Mouse (Mus musculus): ENCODE data around the gene Nabp2. TPM values are rescaled to one million over a fixed set of nuclear protein-coding genes. Genes with fewer than 3 reads are reported as not detected.
A peak's percentile ranks its signal among the peaks of the same experiment; 100 is the strongest.

The Nabp2 gene
- polyA plus RNA-seq, 1 experiment from 2014 or later: 180 TPM

DNA sequence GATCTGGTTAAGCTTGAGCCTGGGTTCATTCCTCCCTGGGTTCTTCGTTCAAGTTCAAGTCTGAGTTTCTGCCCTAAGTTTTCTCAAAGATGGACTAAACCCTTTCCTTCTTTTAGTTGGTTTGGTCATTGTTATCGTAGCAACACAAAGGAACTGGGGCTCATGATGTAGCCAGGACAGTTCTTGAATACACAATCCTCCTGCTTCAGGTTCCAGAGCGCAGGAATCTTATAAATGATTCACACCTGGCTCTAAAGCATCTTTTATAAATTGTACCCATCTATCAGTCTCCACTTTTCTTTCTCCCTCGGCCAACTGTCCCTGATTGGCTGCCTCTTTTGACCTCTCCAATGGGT, 35.2 kb downstream of the Nabp2 start:
- Histone ChIP-seq H3K4me2 (ENCODE audit: low read length) (peak overlapping the region; percentile 61), H3K27ac (ENCODE audit: low read depth, low read length) (peak overlapping the region; percentile 94), H3K9ac (ENCODE audit: low read length) (peak overlapping the region; percentile 99), H3K27me3 (replicated peaks; ENCODE audit: control insufficient read depth, insufficient read depth, low read length) (no peaks in the 10 kb centered on the region), H3K9me3 (replicated peaks; ENCODE audit: control insufficient read depth, low read length) (no peaks in the 10 kb centered on the region), H3K4me1 (ENCODE audit: control insufficient read depth, insufficient read depth, low read length) (peaks cover 11% of the 10 kb centered on the region), H3K36me3 (ENCODE audit: control insufficient read depth, insufficient read depth, low read length) (peaks cover 28% of the 10 kb centered on the region), H3K4me3 (ENCODE audit: low read depth, low read length) (peak overlapping the region; percentile 99)
- no peak for DNase-seq (ENCODE audit: low spot score)
- ATAC-seq: no peak
- WGBS: 40% methylated on average over 4 of the region's 4 CpGs

DNA sequence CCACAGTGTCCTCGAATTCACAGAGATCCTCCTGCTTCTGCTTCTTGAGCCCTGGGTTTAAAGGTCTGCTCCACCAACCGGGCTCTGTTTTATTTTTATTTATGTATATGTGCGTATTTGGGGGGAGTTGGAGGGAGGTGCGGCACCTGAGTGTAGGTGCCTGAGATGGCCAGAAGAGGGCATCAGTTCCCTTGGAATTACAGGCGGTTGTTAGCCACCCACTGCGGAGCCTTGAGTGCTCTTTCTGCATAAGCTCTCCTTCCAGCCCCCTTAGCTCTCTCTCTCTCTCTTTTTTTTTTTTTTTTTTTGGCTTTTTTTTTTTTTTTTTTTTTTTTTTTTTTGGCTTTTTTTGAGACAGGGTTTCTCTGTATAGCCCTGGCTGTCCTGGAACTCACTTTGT, 36.9 kb downstream of the Nabp2 start:
- H3K4me3 ChIP-seq (ENCODE audit: low read depth, low read length): no peak overlapping the region
- peaks cover 12% of the 10 kb centered on the region for H3K36me3 ChIP-seq (ENCODE audit: control insufficient read depth, insufficient read depth, low read length)
- DNase-seq (ENCODE audit: low spot score) (no peak), ATAC-seq (no peak)
- WGBS: 77% methylated on average over 6 of the region's 6 CpGs
- H3K4me2 ChIP-seq (ENCODE audit: low read length): no peak overlapping the region
- no peaks in the 10 kb centered on the region for H3K27me3 ChIP-seq (replicated peaks; ENCODE audit: control insufficient read depth, insufficient read depth, low read length)
- H3K9ac ChIP-seq (ENCODE audit: low read length): no peak overlapping the region
- peaks cover 11% of the 10 kb centered on the region for H3K4me1 ChIP-seq (ENCODE audit: control insufficient read depth, insufficient read depth, low read length)
- H3K9me3 ChIP-seq (replicated peaks; ENCODE audit: control insufficient read depth, low read length): no peaks in the 10 kb centered on the region
- H3K27ac ChIP-seq (ENCODE audit: low read depth, low read length): no peak overlapping the region

- DNase-seq (ENCODE audit: low spot score) (no peak), ATAC-seq (no peak)
- Histone ChIP-seq H3K27ac (ENCODE audit: low read depth, low read length) (no peak overlapping the region), H3K27me3 (replicated peaks; ENCODE audit: control insufficient read depth, insufficient read depth, low read length) (no peaks in the 10 kb centered on the region), H3K4me3 (ENCODE audit: low read depth, low read length) (no peak overlapping the region), H3K4me1 (ENCODE audit: control insufficient read depth, insufficient read depth, low read length) (peaks cover 3% of the 10 kb centered on the region), H3K36me3 (ENCODE audit: control insufficient read depth, insufficient read depth, low read length) (no peaks in the 10 kb centered on the region), H3K9me3 (replicated peaks; ENCODE audit: control insufficient read depth, low read length) (no peaks in the 10 kb centered on the region), H3K9ac (ENCODE audit: low read length) (no peak overlapping the region), H3K4me2 (ENCODE audit: low read length) (no peak overlapping the region)
- 92% methylated on average over 6 of the region's 6 CpGs for WGBS
Measured at GRCm38 (mm10) chr10:128372989-128373748, 38.1 kb downstream of the Nabp2 start.

- DNase-seq (ENCODE audit: low spot score): no peak
- Histone ChIP-seq H3K4me2 (ENCODE audit: low read length) (no peak overlapping the region), H3K36me3 (ENCODE audit: control insufficient read depth, insufficient read depth, low read length) (no peaks in the 10 kb centered on the region), H3K4me3 (ENCODE audit: low read depth, low read length) (no peak overlapping the region), H3K27ac (ENCODE audit: low read depth, low read length) (no peak overlapping the region), H3K4me1 (ENCODE audit: control insufficient read depth, insufficient read depth, low read length) (peaks cover 8% of the 10 kb centered on the region; the same call in 1 of the 2 replicates), H3K9ac (ENCODE audit: low read length) (no peak overlapping the region), H3K9me3 (replicated peaks; ENCODE audit: control insufficient read depth, low read length) (no peaks in the 10 kb centered on the region), H3K27me3 (replicated peaks; ENCODE audit: control insufficient read depth, insufficient read depth, low read length) (no peaks in the 10 kb centered on the region)
- ATAC-seq: no peak
- WGBS: 79% methylated on average over 5 of the region's 5 CpGs
Measured at GRCm38 (mm10) chr10:128372142-128372541, 39.1 kb downstream of the Nabp2 start.

- Histone ChIP-seq H3K4me2 (ENCODE audit: low read length) (no peak overlapping the region), H3K9ac (ENCODE audit: low read length) (no peak overlapping the region), H3K4me1 (ENCODE audit: control insufficient read depth, insufficient read depth, low read length) (peaks cover 8% of the 10 kb centered on the region; the same call in 1 of the 2 replicates), H3K27me3 (replicated peaks; ENCODE audit: control insufficient read depth, insufficient read depth, low read length) (no peaks in the 10 kb centered on the region), H3K27ac (ENCODE audit: low read depth, low read length) (no peak overlapping the region), H3K9me3 (replicated peaks; ENCODE audit: control insufficient read depth, low read length) (no peaks in the 10 kb centered on the region), H3K36me3 (ENCODE audit: control insufficient read depth, insufficient read depth, low read length) (peaks cover 3% of the 10 kb centered on the region; the same call in 1 of the 2 replicates), H3K4me3 (ENCODE audit: low read depth, low read length) (no peak overlapping the region)
- no peak for DNase-seq (ENCODE audit: low spot score)
- 54% methylated on average over 4 of the region's 4 CpGs for WGBS
- ATAC-seq: no peak
Measured at GRCm38 (mm10) chr10:128370601-128371000, 40.7 kb downstream of the Nabp2 start.

- no peak for DNase-seq (ENCODE audit: low spot score)
- H3K27ac ChIP-seq (ENCODE audit: low read depth, low read length): no peak overlapping the region
- no peaks in the 10 kb centered on the region for H3K27me3 ChIP-seq (replicated peaks; ENCODE audit: control insufficient read depth, insufficient read depth, low read length)
- H3K4me2 ChIP-seq (ENCODE audit: low read length): no peak overlapping the region
- ATAC-seq: no peak
- H3K9ac ChIP-seq (ENCODE audit: low read length): no peak overlapping the region
- no peaks in the 10 kb centered on the region for H3K9me3 ChIP-seq (replicated peaks; ENCODE audit: control insufficient read depth, low read length)
- H3K4me1 ChIP-seq (ENCODE audit: control insufficient read depth, insufficient read depth, low read length): peaks cover 8% of the 10 kb centered on the region; the same call in 1 of the 2 replicates
- WGBS: 58% methylated on average over 5 of the region's 6 CpGs
- peaks cover 7% of the 10 kb centered on the region for H3K36me3 ChIP-seq (ENCODE audit: control insufficient read depth, insufficient read depth, low read length)
- H3K4me3 ChIP-seq (ENCODE audit: low read depth, low read length): no peak overlapping the region
Measured at GRCm38 (mm10) chr10:128370021-128370420, 41.3 kb downstream of the Nabp2 start.

DNA sequence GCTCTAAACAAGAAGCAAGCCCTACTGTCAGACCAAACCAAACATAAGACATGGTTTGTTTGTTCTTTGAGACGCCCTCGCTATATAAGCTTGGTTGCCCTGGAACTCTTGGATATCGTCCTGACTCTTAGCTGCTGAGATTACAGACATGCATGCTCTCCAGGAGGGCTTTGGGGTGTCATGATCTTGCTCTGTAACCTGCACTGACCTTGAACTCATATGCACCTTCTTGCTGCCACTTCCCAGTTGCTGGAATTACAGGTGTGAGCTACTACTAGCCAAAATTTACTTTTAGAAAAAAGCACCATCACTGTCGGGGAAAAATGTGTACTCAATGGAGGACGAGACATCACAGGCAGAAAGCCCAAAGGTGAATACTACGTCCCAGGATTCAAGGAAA, 41.7 kb downstream of the Nabp2 start:
- Histone ChIP-seq H3K4me1 (ENCODE audit: control insufficient read depth, insufficient read depth, low read length) (peaks cover 8% of the 10 kb centered on the region; the same call in 1 of the 2 replicates), H3K36me3 (ENCODE audit: control insufficient read depth, insufficient read depth, low read length) (peaks cover 10% of the 10 kb centered on the region), H3K27me3 (replicated peaks; ENCODE audit: control insufficient read depth, insufficient read depth, low read length) (no peaks in the 10 kb centered on the region), H3K27ac (ENCODE audit: low read depth, low read length) (peak overlapping the region; percentile 95), H3K4me3 (ENCODE audit: low read depth, low read length) (peak overlapping the region; percentile 64; the same call in 1 of the 2 replicates), H3K9me3 (replicated peaks; ENCODE audit: control insufficient read depth, low read length) (no peaks in the 10 kb centered on the region), H3K4me2 (ENCODE audit: low read length) (peak overlapping the region; percentile 94), H3K9ac (ENCODE audit: low read length) (peak overlapping the region; percentile 73; the same call in 1 of the 2 replicates)
- WGBS: 80% methylated on average over 6 of the region's 6 CpGs
- ATAC-seq: no peak
- no peak for DNase-seq (ENCODE audit: low spot score)

- peak overlapping the region; percentile 95 for H3K27ac ChIP-seq (ENCODE audit: low read depth, low read length)
- H3K9me3 ChIP-seq (replicated peaks; ENCODE audit: control insufficient read depth, low read length): no peaks in the 10 kb centered on the region
- no peaks in the 10 kb centered on the region for H3K27me3 ChIP-seq (replicated peaks; ENCODE audit: control insufficient read depth, insufficient read depth, low read length)
- peak overlapping the region; percentile 64 for H3K4me3 ChIP-seq (ENCODE audit: low read depth, low read length)
- ATAC-seq: no peak
- H3K9ac ChIP-seq (ENCODE audit: low read length): peak overlapping the region; percentile 73
- peaks cover 12% of the 10 kb centered on the region for H3K36me3 ChIP-seq (ENCODE audit: control insufficient read depth, insufficient read depth, low read length)
- peaks cover 8% of the 10 kb centered on the region; the same call in 1 of the 2 replicates for H3K4me1 ChIP-seq (ENCODE audit: control insufficient read depth, insufficient read depth, low read length)
- WGBS: 7% methylated on average over 9 of the region's 9 CpGs
- DNase-seq (ENCODE audit: low spot score): no peak
- peak overlapping the region; percentile 94 for H3K4me2 ChIP-seq (ENCODE audit: low read length)
Measured at GRCm38 (mm10) chr10:128369218-128369543, 42.1 kb downstream of the Nabp2 start.

Measured in forebrain, embryonic 14.5 days (tissue).